Mouse (Mus musculus): ENCODE measurements around the gene Gtsf1. TPM values are rescaled to one million over a fixed set of nuclear protein-coding genes. Genes with fewer than 3 reads are reported as not detected.

Gtsf1 gene
- polyA plus RNA-seq, 1 experiment, result not detected

GRCm38 (mm10) chr15:103363809-103364208 lies 66.5 kb downstream of the Gtsf1 start:
- no peak for DNase-seq (ENCODE audit: low read depth)

DNA sequence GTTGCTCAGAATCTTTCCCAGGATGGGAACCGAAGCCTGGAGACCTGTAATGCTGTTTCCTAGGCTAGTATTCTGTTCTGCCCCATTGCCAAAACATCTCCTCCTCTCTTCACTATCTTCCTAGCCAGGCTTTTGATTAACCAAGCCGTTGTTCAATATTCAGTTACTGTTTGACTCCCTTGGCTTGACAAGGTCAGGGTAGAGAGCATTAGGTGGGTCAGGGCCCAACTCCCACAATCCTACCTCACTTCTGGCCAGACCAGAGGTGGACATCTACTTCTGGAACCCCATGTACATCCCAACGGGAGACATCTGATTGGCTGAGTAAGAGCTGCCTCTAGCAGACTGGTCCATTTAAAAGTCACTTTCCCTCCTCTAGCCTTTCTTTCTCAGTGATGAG lies 67.3 kb downstream of the Gtsf1 start:
- TF ChIP-seq POLR2A (IDR thresholded peaks at IDR 0.05; ENCODE audit: borderline replicate concordance, extremely low read depth, insufficient read depth, insufficient read length, poor library complexity, severe bottlenecking), result no peak
- no peak for DNase-seq (ENCODE audit: low read depth)

More at GRCm38 (mm10) chr15:103363809-103364208, 66.5 kb downstream of the Gtsf1 start:
- TF ChIP-seq CTCF (IDR thresholded peaks at IDR 0.05; ENCODE audit: borderline replicate concordance, extremely low read depth, insufficient read depth, insufficient read length), result no peak
- TF ChIP-seq POLR2A (IDR thresholded peaks at IDR 0.05; ENCODE audit: borderline replicate concordance, extremely low read depth, insufficient read depth, insufficient read length, poor library complexity, severe bottlenecking), result no peak

- peak; percentile 41 for DNase-seq (ENCODE audit: low read depth)
- TF ChIP-seq CTCF (IDR thresholded peaks at IDR 0.05; ENCODE audit: borderline replicate concordance, extremely low read depth, insufficient read depth, insufficient read length), result no peak
- TF ChIP-seq POLR2A (IDR thresholded peaks at IDR 0.05; ENCODE audit: borderline replicate concordance, extremely low read depth, insufficient read depth, insufficient read length, poor library complexity, severe bottlenecking), result no peak
Measured at GRCm38 (mm10) chr15:103362333-103362732, 67.9 kb downstream of the Gtsf1 start.

GRCm38 (mm10) chr15:103361269-103361668 lies 69.0 kb downstream of the Gtsf1 start:
- no peak for TF ChIP-seq POLR2A (IDR thresholded peaks at IDR 0.05; ENCODE audit: borderline replicate concordance, extremely low read depth, insufficient read depth, insufficient read length, poor library complexity, severe bottlenecking)
- TF ChIP-seq CTCF (IDR thresholded peaks at IDR 0.05; ENCODE audit: borderline replicate concordance, extremely low read depth, insufficient read depth, insufficient read length), result no peak
- DNase-seq (ENCODE audit: low read depth), result no peak

- no peak for DNase-seq (ENCODE audit: low read depth)
- no peak for TF ChIP-seq CTCF (IDR thresholded peaks at IDR 0.05; ENCODE audit: borderline replicate concordance, extremely low read depth, insufficient read depth, insufficient read length)
- no peak for TF ChIP-seq POLR2A (IDR thresholded peaks at IDR 0.05; ENCODE audit: borderline replicate concordance, extremely low read depth, insufficient read depth, insufficient read length, poor library complexity, severe bottlenecking)
Measured at GRCm38 (mm10) chr15:103359869-103360602, 70.2 kb downstream of the Gtsf1 start.

DNA sequence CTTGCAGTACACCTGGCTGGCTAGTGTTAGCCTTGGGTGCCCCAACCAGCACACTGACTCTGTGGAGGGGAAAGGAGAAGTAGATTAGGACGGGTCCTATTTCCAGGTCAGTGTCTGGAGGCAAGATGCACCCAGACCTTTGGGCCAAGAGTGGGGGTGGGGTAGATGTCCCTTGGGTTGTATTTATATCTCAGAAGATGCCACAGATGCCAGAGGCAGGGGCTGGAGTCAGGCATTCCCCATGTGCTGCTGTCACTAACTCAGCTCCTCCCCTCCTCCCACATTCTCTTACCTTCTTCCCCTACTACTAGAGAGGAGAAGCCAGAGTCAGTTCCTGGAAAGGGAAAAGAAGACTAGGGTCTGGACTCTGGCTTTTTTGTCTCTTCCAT lies 71.2 kb downstream of the Gtsf1 start:
- DNase-seq (ENCODE audit: low read depth), result no peak
- no peak for TF ChIP-seq CTCF (IDR thresholded peaks at IDR 0.05; ENCODE audit: borderline replicate concordance, extremely low read depth, insufficient read depth, insufficient read length)
- TF ChIP-seq POLR2A (IDR thresholded peaks at IDR 0.05; ENCODE audit: borderline replicate concordance, extremely low read depth, insufficient read depth, insufficient read length, poor library complexity, severe bottlenecking), result no peak

GRCm38 (mm10) chr15:103358278-103359121 lies 71.8 kb downstream of the Gtsf1 start:
- TF ChIP-seq POLR2A (IDR thresholded peaks at IDR 0.05; ENCODE audit: borderline replicate concordance, extremely low read depth, insufficient read depth, insufficient read length, poor library complexity, severe bottlenecking), result no peak
- no peak for TF ChIP-seq CTCF (IDR thresholded peaks at IDR 0.05; ENCODE audit: borderline replicate concordance, extremely low read depth, insufficient read depth, insufficient read length)
- DNase-seq (ENCODE audit: low read depth), result no peak

GRCm38 (mm10) chr15:103357817-103358216 lies 72.5 kb downstream of the Gtsf1 start:
- no peak for DNase-seq (ENCODE audit: low read depth)

DNA sequence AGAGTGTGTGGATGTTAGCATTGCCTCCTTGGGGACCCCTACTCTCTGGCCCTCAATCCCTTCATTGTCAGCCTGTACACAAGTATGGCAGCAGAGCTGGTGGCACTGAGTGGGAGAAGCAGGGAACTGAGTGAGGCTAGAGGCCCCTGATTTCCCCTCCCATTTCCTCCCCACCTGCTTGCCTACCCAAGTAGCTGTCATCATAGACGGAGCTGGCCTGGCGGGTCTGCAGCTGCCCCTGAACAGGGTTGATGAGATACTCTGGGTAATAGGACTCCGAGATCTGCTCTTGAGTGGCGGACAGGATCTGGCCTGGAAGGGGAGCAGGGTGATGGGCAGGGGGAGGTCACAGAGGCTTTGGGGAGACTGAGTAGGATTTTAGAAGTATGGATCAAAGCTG lies 74.1 kb downstream of the Gtsf1 start:
- TF ChIP-seq CTCF (IDR thresholded peaks at IDR 0.05; ENCODE audit: borderline replicate concordance, extremely low read depth, insufficient read depth, insufficient read length) (no peak), POLR2A (IDR thresholded peaks at IDR 0.05; ENCODE audit: borderline replicate concordance, extremely low read depth, insufficient read depth, insufficient read length, poor library complexity, severe bottlenecking) (no peak)
- no peak for DNase-seq (ENCODE audit: low read depth)

More at GRCm38 (mm10) chr15:103357817-103358216, 72.5 kb downstream of the Gtsf1 start:
- TF ChIP-seq CTCF (IDR thresholded peaks at IDR 0.05; ENCODE audit: borderline replicate concordance, extremely low read depth, insufficient read depth, insufficient read length) (no peak), POLR2A (IDR thresholded peaks at IDR 0.05; ENCODE audit: borderline replicate concordance, extremely low read depth, insufficient read depth, insufficient read length, poor library complexity, severe bottlenecking) (no peak)

- no peak for DNase-seq (ENCODE audit: low read depth)
- no peak for TF ChIP-seq CTCF (IDR thresholded peaks at IDR 0.05; ENCODE audit: borderline replicate concordance, extremely low read depth, insufficient read depth, insufficient read length)
- no peak for TF ChIP-seq POLR2A (IDR thresholded peaks at IDR 0.05; ENCODE audit: borderline replicate concordance, extremely low read depth, insufficient read depth, insufficient read length, poor library complexity, severe bottlenecking)
Measured at GRCm38 (mm10) chr15:103355420-103355819, 74.8 kb downstream of the Gtsf1 start.

- no peak for TF ChIP-seq CTCF (IDR thresholded peaks at IDR 0.05; ENCODE audit: borderline replicate concordance, extremely low read depth, insufficient read depth, insufficient read length)
- TF ChIP-seq POLR2A (IDR thresholded peaks at IDR 0.05; ENCODE audit: borderline replicate concordance, extremely low read depth, insufficient read depth, insufficient read length, poor library complexity, severe bottlenecking), result no peak
- no peak for DNase-seq (ENCODE audit: low read depth)
Measured at GRCm38 (mm10) chr15:103354690-103355089, 75.6 kb downstream of the Gtsf1 start.

Data from brain, embryonic 14.5 days (tissue).